Mouse (Mus musculus): ENCODE measurements at regions not wholly inside any gene's neighbourhood (a gene's known extent, or its start where the extent isn't known, plus 50 kb on each side); places are given as distances from the start of the nearest gene placed in this dataset.

- no peak for TF ChIP-seq EP300 (IDR thresholded peaks at IDR 0.05; ENCODE audit: insufficient read depth, low read depth, low read length)
- TF ChIP-seq CTCF (IDR thresholded peaks at IDR 0.05; ENCODE audit: low read depth, low read length) = no peak
Measured at GRCm38 (mm10) chr5:28019864-28020263, 51.3 kb upstream of the Insig1 start.
